Mouse (Mus musculus): Measurements from ENCODE around the gene Twistnb. TPM values are rescaled to one million over a fixed set of nuclear protein-coding genes. Genes with fewer than 3 reads are reported as not detected.

Twistnb gene
- polyA plus RNA-seq (2014; fragmentation: Illumina TruSeq; extraction: RNeasy Lipid Tissue Mini Kit (QIAGEN cat#74804); ENCODE audit: low read depth, low replicate concordance) = 5.4 TPM

DNA sequence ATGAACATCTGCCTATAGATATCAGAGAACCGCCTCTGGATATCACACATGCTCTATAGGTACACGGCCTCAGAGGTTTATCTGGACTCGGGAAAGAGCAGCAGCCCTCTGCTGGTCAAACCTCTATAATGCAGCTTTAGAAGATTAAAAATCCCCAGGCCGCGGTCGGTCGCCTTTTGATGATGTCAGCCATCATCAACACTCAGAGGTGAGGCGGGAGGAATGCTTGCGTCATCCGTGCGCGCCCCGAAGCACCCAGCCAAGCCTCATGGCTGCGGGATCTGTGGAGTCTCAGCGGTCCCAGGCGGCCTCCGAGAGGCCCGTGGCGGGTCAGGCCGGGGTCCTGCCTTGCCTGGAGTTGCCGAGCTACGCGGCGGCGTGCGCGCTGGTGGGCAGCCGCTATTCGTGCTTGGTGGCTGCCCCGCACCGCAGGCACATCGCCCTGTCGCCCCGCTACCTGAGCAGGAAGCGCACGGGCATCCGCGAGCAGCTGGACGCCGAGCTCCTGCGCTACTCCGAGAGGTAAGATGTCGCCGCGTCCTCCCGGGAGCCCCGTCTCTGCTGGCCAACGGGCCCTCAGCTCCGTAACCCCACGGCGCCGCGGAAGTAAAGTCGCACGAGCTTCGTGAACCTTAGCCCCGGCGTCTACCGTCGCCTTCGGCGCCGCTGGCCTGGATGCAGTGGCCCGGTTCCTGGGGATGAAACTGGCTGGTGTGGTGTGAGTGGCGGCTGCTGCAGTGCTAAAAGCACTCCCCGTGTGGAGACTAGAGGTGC lies at the start of gene Twistnb:
Twistnb (plus strand) TSS at position 249 of the 774 bp plus-strand sequence.

DNA sequence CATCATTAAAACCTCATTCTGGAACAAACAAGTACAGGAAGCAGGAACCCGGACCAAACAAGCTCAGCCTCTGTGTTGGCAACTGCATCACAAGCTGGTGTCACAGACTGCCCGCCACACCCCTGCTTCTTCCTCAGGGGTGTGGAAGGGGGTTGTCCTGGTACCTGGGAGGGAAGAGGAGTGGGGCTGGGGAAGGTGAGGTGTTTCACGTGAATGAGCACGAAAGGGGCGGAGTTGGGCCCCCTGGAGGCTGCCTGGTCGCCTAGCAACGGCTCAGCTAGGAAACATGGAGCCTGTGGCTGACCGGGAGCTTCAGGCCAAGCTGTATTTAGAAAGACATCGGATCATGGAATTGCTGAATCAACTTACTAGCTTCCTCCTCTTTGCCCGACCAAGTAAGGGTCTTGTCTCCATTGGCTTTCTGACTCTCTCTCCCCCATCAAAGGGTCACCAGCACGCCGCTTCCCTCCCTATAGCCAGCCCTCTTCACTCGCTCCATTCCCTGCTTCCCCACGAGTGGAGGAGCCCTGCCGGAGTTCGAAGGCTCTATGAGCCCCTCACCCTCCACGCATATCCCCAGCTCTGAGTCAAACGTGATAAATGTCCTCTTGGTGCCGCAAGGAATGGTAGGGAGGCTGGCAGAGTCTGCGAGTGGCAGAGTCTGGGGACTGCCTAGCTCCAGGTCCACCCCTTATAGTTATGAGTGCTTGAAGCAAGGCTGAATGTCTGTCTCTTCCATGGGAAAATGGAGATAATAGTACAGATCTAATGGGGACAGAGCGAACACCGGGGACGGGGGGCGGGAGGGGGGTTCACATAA lies 34.4 kb upstream of the Twistnb start, which contains the start of gene Efcab10:
Efcab10 (plus strand) TSS at position 51 of the 820 bp plus-strand sequence.

Other genes with a start within 250 kb of the Twistnb start
- gene Efcab10, start 34.8 kb upstream of the Twistnb start, polyA plus RNA-seq (2014; fragmentation: Illumina TruSeq; extraction: RNeasy Lipid Tissue Mini Kit (QIAGEN cat#74804); ENCODE audit: low read depth, low replicate concordance) = 7.8 TPM